Mouse (Mus musculus) lung, postnatal 0 days (tissue): ENCODE results near the gene Krt8.

Experiments used
- CTCF ChIP-seq: IDR thresholded peaks from 2 replicates; pipeline ENCODE4 v1.5.1; 2016; ENCODE audit warnings: antibody characterized with exemption, mild to moderate bottlenecking
- EP300 ChIP-seq: IDR thresholded peaks from 2 replicates; pipeline ENCODE4 v1.6.1; 2016; ENCODE audit warnings: antibody characterized with exemption, mild to moderate bottlenecking, control low read depth

DNA sequence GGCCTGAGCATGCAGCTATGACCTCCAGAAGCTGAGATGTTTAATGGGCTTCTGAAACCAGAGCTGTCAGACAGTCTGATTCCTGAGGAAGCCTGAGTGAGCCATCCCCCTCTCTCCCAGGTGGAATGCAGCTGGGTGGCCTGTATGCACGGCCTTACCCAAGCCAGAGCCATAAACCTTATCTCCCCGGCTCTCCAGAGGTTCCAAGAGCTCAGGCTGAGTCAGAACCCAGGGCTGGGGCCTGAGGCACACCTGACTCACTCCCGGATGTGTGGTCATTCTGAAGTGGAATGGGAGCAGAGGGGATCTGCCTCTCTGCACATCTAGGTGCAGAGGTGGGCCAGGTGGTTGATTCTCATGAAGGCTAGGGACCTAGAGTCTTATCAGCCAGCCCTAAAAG, 11.8 kb upstream of the Krt8 start:
- TF ChIP-seq CTCF (no peak), EP300 (peak; percentile 60; the same call in 1 of the 2 replicates)
